Mouse (Mus musculus) heart, embryonic 13.5 days (tissue): ENCODE results near the gene Dip2b. TPM values are rescaled to one million over a fixed set of nuclear protein-coding genes. Genes with fewer than 3 reads are reported as not detected.

Experiments
- ATAC-seq: fragments of 200-750 bp; cut with Nextera tagmentation; 2 replicates; pipeline ENCODE4 v1.8.0; 2017; ENCODE audit warnings: moderate TSS enrichment; ENCODE audit not compliant: insufficient number of reproducible peaks, low FRiP score, low TSS enrichment; ENCODE audit errors: extremely low read depth
- H3K27ac ChIP-seq: fragments of 300-500 bp; sonication (generic); replicated peaks from 2 replicates; pipeline ENCODE4 v1.5.1; 2015; ENCODE audit warnings: moderate library complexity, mild to moderate bottlenecking, inconsistent platforms
- H3K27me3 ChIP-seq: fragments of 300-500 bp; sonication (generic); replicated peaks from 2 replicates; pipeline ENCODE4 v1.6.1; 2015; ENCODE audit warnings: mild to moderate bottlenecking, inconsistent platforms
- H3K36me3 ChIP-seq: fragments of 300-500 bp; sonication (generic); 2 replicates; pipeline ENCODE4 v1.6.1; 2015; ENCODE audit warnings: mild to moderate bottlenecking, inconsistent platforms
- H3K4me1 ChIP-seq: fragments of 300-500 bp; sonication (generic); 2 replicates; pipeline ENCODE4 v1.6.1; 2015; ENCODE audit warnings: inconsistent platforms
- H3K4me2 ChIP-seq: fragments of 300-500 bp; sonication (generic); 2 replicates; pipeline ENCODE4 v1.6.1; 2015; ENCODE audit warnings: inconsistent platforms, mild to moderate bottlenecking, moderate library complexity
- H3K4me3 ChIP-seq: fragments of 300-500 bp; sonication (generic); 2 replicates; pipeline ENCODE4 v1.5.1; 2015; ENCODE audit warnings: moderate library complexity, mild to moderate bottlenecking, inconsistent platforms
- H3K9ac ChIP-seq: fragments of 300-500 bp; sonication (generic); 2 replicates; pipeline ENCODE4 v1.6.1; 2015; ENCODE audit warnings: inconsistent platforms, mild to moderate bottlenecking, moderate library complexity
- H3K9me3 ChIP-seq: fragments of 300-500 bp; sonication (generic); 2 replicates; pipeline ENCODE4 v1.6.1; 2016; ENCODE audit warnings: inconsistent platforms
- WGBS: fragments of 180-500 bp; shearing (Covaris S2); methylation state at CpG from one replicate; pipeline ENCODE4 v1.1.7; 2015; ENCODE audit warnings: mixed read lengths; 5-methylcytosine and 5-hydroxymethylcytosine counted together
- polyA plus RNA-seq: library from polyadenylated mRNA; unstranded; fragments of >200 nt; fragmentation: Nextera tagmentation; extraction: Ambion mirVana; gene quantifications from 2 replicates; pipeline ENCODE4 v1.2.1, GENCODE M21; 2015

Gene Dip2b
- polyA plus RNA-seq, 1 experiment from 2014 or later = 11.3 TPM

DNA sequence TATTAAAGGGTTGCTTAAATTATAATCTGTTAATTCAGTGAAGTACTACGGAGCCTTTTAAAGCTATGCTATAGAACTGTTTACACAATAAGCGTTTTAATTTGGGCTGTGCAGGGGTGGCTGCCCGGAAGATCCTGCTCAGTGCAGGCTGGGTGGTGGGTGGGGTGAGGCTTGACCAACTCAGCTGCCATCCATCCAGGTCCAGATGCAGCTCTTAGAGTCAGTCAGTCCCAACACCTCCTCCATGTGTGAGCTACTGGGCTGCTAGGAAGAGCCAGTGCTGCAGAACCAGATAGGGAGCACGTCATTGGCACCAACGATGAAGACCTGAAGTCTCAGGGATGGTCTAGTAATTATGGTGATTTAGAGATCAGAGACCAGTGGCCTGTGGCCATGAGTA is 101.2 kb downstream of the Dip2b start:
- H3K27ac ChIP-seq = no peak overlapping the region
- no peaks in the 10 kb centered on the region for H3K27me3 ChIP-seq
- no peak overlapping the region for H3K4me3 ChIP-seq
- ATAC-seq = no peak
- peaks cover 3% of the 10 kb centered on the region; the same call in 1 of the 2 replicates for H3K4me1 ChIP-seq
- H3K36me3 ChIP-seq = peaks cover 24% of the 10 kb centered on the region
- no peaks in the 10 kb centered on the region for H3K9me3 ChIP-seq
- WGBS = 89% methylated on average over 5 of the region's 5 CpGs
- no peak overlapping the region for H3K9ac ChIP-seq
- no peak overlapping the region for H3K4me2 ChIP-seq

DNA sequence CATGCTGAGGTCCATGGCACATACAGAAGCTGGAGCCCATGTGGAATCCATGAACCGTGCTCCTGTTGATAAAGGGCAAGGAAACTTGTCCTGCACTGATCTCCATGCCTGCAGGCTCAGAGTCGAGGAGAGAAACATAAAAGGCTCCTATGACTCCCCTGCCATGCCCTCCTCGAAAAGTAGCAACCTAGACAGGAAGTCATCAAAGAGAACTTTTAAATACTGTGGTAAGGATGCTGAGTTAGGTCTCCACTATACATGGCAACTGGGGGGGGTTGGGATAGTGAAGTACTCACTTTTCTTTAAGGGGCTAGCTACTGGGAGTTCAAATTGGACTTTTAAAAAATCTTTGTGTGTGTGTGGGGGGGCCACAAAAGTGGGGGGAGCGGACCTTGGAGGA is 102.0 kb downstream of the Dip2b start:
- H3K4me3 ChIP-seq = no peak overlapping the region
- H3K9ac ChIP-seq = no peak overlapping the region
- H3K36me3 ChIP-seq = peaks cover 19% of the 10 kb centered on the region
- no peaks in the 10 kb centered on the region for H3K9me3 ChIP-seq
- H3K27me3 ChIP-seq = no peaks in the 10 kb centered on the region
- 63% methylated on average over 4 of the region's 4 CpGs for WGBS
- no peak for ATAC-seq
- peaks cover 11% of the 10 kb centered on the region for H3K4me1 ChIP-seq
- no peak overlapping the region for H3K27ac ChIP-seq
- no peak overlapping the region for H3K4me2 ChIP-seq

DNA sequence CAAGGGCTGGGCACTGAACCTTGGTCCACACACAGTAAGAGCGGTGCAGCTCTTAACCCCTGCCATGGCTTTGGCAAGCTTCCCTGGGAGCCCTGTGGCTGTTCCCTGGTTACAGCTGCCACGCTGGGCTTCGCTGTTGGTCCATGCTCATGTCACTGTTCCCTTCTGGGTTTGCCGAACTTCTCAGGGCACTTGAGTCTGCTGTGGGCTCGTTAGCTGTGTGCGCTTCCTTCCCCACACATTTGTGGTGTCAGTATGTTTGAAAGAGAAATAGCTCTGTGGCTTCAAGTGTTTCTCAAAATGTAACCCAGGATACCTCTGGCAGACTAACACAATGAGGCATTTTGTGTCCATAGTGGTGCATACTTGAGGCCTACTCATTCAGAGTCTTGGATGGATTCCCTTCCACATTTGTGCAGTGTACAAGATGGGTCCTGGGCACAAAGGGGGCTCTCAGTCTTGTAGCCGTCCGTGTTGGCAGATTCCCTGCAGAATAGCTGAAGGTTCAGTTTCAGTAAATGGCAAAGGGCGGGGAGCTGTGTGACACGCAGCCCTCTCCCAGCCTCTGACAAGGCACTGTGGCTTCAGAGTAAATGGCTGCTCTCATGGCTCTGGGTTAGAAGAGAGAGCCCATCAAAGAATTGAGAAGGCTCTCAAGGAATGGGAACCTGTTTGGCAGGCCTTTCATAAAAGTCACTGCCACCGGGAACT is 104.8 kb downstream of the Dip2b start:
- Histone ChIP-seq H3K4me1 (peaks cover 33% of the 10 kb centered on the region), H3K27me3 (no peaks in the 10 kb centered on the region), H3K4me2 (no peak overlapping the region), H3K36me3 (peaks cover 4% of the 10 kb centered on the region), H3K9me3 (no peaks in the 10 kb centered on the region), H3K9ac (no peak overlapping the region), H3K4me3 (no peak overlapping the region), H3K27ac (no peak overlapping the region)
- 83% methylated on average over 11 of the region's 11 CpGs for WGBS
- ATAC-seq = no peak

DNA sequence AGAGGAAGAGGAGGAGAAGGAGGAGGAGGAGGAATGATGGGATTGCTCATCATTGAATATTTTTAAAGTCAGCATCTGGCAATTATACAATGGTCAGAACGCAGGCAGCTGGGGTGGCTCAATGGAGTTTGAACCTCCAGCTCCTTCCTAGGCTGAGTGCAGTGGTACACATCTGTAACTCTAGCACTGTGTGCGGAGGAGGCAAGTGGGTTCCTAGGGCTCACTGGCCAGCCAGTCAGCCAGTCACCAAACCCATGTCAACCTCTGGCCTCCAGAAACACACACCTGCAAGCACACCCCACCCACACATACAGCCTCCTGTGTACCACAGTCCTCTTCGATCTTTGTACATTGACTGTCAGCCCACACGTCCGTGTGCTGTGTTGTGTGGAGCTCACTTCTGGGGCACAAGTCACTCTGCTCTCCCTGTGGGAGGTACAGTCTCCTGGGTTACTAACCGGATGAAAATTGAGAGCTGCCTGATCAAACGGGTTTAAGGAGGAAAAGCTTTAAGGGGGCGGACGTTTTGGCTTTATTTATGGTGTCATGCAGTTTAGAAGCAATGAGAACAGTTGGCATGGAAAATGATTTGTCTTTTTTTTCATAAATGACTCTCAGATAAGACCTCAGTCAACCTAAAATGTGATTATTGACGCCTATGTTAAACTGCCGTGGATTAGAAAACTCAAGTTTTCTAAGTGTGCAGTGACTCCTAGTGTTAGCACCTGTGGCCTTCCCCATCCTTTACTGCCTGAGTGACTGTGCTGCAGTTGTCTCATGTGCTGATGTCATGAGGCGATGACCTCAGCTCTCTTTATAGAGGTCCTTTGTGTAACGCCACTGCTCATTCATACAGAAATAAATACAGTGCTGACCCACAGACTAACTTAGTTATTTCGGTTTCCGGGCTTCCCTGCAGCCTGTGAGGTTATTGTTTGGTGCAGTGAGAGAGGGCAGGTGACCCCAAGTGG is 106.7 kb downstream of the Dip2b start:
- ATAC-seq = no peak; the same call in 1 of the 2 replicates
- Histone ChIP-seq H3K27ac (peak overlapping the region; percentile 52), H3K9ac (peak overlapping the region; percentile 56), H3K27me3 (no peaks in the 10 kb centered on the region), H3K4me1 (peaks cover 41% of the 10 kb centered on the region), H3K9me3 (no peaks in the 10 kb centered on the region), H3K4me3 (no peak overlapping the region), H3K36me3 (peaks cover 4% of the 10 kb centered on the region; the same call in 1 of the 2 replicates), H3K4me2 (no peak overlapping the region)
- WGBS = 65% methylated on average over 15 of the region's 15 CpGs

DNA sequence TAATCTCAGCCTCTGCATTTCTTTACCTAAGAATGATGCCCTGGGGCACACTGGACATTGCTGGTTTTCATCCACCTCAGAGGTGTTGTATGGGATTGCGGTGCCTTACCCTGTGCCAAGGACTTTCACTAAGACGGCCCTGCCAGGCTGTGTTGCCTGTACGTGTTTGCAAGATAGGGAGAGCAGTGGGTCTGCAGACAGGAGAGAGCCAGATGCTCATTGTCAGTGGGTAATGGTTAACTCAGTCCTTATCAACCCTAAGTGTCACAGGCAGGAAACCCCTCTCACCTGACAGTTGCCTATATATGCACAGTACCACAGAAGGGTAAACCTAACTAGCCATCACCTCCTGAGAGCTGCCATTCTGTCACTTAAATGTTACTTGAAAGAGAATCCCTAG is 107.5 kb downstream of the Dip2b start:
- Histone ChIP-seq H3K36me3 (peaks cover 4% of the 10 kb centered on the region; the same call in 1 of the 2 replicates), H3K4me1 (peaks cover 49% of the 10 kb centered on the region), H3K4me3 (no peak overlapping the region), H3K27me3 (no peaks in the 10 kb centered on the region), H3K27ac (peak overlapping the region; percentile 52), H3K4me2 (no peak overlapping the region), H3K9ac (peak overlapping the region; percentile 56), H3K9me3 (no peaks in the 10 kb centered on the region)
- no peak for ATAC-seq
- 44% methylated on average over 3 of the region's 3 CpGs for WGBS

DNA sequence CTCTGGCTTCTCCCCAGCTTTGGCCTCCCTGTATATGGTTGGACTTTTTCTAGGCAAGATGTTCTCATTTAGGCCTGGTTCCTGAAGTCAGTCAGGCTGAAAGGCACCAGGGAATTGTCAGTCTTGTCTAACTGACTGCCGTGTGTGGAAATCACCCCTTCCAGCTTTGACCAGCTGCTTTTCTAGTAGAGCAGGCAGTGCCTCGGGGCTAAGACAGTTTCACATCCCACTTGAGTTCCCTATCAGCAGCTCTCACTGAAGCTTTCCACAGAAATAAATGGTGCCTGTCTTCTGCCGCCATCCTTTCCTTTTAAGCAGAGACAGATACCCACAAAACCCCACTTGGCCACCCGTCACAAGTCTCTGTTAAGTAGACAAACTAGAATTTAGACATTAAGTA is 112.1 kb downstream of the Dip2b start:
- Histone ChIP-seq H3K9ac (peak overlapping the region; percentile 56), H3K36me3 (peaks cover 44% of the 10 kb centered on the region), H3K4me2 (no peak overlapping the region), H3K27me3 (no peaks in the 10 kb centered on the region), H3K4me1 (peaks cover 39% of the 10 kb centered on the region), H3K9me3 (no peaks in the 10 kb centered on the region), H3K27ac (0 out of 2 replicates have a peak overlapping the region, but pooled peaks have one; percentile 39), H3K4me3 (no peak overlapping the region)
- no peak for ATAC-seq
- WGBS = 42% methylated on average over 4 of the region's 4 CpGs

DNA sequence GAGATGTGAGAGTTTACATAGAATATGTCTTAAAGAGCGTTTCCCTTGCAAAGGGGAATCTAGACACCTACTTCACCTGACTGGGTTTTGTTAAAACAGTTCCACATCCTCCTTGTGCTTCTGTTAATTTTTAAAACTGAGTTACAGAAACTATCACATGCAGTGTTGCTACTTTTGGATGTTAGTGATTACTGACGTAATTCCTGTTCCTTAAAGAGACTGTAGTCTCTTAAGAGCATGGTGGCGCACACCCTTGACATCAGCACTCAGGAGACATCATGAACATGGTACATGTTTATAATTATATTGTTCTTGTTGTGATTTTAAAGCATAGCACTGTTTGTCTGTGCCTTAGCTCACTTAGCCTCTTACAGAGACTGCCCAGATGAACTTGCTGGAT is 113.9 kb downstream of the Dip2b start:
- H3K36me3 ChIP-seq = peaks cover 61% of the 10 kb centered on the region
- H3K4me2 ChIP-seq = no peak overlapping the region
- no peak overlapping the region for H3K4me3 ChIP-seq
- no peaks in the 10 kb centered on the region for H3K9me3 ChIP-seq
- H3K9ac ChIP-seq = no peak overlapping the region
- WGBS = 85% methylated on average over 3 of the region's 3 CpGs
- no peak for ATAC-seq
- no peak overlapping the region for H3K27ac ChIP-seq
- H3K4me1 ChIP-seq = peaks cover 40% of the 10 kb centered on the region
- H3K27me3 ChIP-seq = no peaks in the 10 kb centered on the region

DNA sequence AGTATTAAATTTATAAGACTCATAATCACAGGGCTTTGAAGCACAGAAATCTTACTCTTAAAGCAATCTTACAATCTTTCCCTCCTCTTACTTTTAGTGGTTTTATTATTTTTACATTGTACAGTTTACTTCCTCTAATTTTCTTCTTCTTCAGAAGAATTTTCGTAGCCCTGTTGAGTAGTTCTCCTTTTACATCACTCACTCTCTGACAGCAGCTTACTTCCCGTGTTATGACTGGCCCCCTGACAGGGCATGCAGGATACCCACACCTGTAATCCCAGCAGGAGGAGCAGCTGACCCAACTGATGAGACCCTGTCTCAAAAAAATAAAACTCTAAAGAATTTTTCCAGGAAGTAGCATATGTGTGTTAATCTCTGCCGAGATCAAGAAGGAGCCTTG is 114.6 kb downstream of the Dip2b start:
- Histone ChIP-seq H3K9ac (no peak overlapping the region), H3K9me3 (no peaks in the 10 kb centered on the region), H3K36me3 (peaks cover 64% of the 10 kb centered on the region), H3K4me3 (no peak overlapping the region), H3K27ac (no peak overlapping the region), H3K4me1 (peaks cover 37% of the 10 kb centered on the region), H3K27me3 (no peaks in the 10 kb centered on the region), H3K4me2 (no peak overlapping the region)
- no peak for ATAC-seq
- WGBS = 70% methylated on average over 3 of the region's 3 CpGs

DNA sequence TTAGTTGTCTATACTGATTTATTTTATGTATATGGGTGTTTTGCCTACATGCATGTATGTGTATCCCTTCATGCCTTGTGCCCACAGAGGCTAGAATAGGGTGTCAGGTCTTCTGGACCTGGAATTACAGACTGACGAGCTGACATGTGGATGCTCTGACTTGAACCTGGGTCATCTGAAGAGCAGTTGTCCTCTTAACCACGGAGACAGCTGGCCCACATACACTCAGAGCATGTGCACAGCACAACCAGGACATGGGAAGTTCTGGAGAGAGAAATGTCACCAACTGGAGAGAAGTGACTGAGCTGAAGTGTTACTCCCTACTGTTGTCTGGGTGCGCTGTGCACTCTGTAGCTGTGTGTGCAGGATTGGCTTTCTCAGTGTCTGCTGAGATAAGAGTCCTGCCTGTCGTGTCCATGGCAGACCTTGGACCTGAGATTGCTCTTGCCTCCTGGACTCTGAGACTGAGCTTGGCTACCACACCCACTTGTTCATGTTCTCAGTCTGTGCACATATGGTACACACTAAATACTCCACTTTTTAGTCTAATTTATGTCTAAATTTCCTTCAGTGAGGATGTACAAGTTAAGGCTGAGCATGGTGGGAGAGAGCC is 117.7 kb downstream of the Dip2b start:
- H3K36me3 ChIP-seq = peaks cover 81% of the 10 kb centered on the region
- no peaks in the 10 kb centered on the region for H3K27me3 ChIP-seq
- H3K4me2 ChIP-seq = no peak overlapping the region
- no peak for ATAC-seq
- H3K27ac ChIP-seq = 0 out of 2 replicates have a peak overlapping the region, but pooled peaks have one; percentile 28
- 65% methylated on average over 4 of the region's 4 CpGs for WGBS
- no peak overlapping the region for H3K9ac ChIP-seq
- no peaks in the 10 kb centered on the region for H3K9me3 ChIP-seq
- peaks cover 29% of the 10 kb centered on the region for H3K4me1 ChIP-seq
- H3K4me3 ChIP-seq = no peak overlapping the region

DNA sequence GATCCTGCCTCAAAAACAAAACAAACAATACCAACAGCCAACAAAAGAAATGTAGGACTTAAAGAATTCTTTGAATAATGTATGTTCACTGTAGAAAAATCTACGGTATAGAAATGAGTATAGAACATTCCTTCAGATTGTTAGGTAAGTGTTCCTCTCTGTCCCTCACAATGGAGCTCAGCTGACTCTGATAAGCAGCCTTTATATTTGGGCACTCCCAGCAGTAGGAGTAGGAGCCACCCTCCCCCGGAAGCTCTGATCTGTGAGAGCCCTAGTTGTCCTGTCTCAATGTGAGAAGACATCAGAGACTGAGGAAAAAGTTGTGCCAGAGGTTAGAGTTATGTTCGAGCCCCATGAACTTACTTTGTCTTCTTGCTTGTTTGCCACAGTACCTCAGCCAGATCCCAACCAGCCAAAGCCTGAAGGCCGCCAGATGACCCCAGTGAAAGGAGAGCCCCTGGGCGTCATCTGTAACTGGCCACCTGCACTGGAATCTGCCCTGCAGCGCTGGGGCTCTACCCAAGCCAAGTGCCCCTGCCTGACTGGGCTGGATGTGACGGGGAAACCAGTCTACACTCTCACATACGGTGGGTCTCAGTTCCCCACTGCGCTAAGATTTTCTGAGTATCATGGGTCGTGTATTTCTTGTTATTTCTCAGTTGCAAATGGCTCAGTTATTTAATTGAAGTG is 118.5 kb downstream of the Dip2b start:
- Histone ChIP-seq H3K27me3 (no peaks in the 10 kb centered on the region), H3K4me2 (no peak overlapping the region), H3K9me3 (no peaks in the 10 kb centered on the region), H3K4me1 (peaks cover 29% of the 10 kb centered on the region), H3K27ac (peak overlapping the region; percentile 32), H3K9ac (no peak overlapping the region), H3K36me3 (peaks cover 81% of the 10 kb centered on the region), H3K4me3 (no peak overlapping the region)
- peak; percentile 31; the same call in 1 of the 2 replicates for ATAC-seq
- 71% methylated on average over 10 of the region's 10 CpGs for WGBS

DNA sequence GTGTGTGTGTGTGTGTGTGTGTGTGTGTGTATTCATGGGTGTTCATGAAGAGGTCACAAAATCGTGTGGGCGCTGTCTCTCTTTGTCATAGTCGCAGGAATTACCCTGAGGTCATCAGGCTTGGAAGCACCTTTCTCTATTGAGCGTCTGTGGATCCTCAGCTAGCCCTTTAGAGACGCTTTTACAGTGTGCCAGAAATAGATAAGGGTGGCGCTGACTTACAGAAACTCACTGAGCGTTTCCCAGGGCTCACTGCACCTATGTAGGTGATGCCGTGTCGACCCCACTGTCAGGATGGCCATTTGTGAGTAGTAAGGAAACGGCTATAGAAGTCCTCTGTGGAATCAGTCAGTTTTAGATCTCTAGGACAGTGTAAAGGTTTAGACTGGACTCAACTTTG is 120.5 kb downstream of the Dip2b start:
- peaks cover 84% of the 10 kb centered on the region for H3K36me3 ChIP-seq
- H3K27ac ChIP-seq = peak overlapping the region; percentile 13; the same call in 1 of the 2 replicates

More for the DNA sequence above, 120.5 kb downstream of the Dip2b start:
- Histone ChIP-seq H3K4me3 (no peak overlapping the region), H3K4me2 (no peak overlapping the region), H3K9me3 (no peaks in the 10 kb centered on the region), H3K4me1 (peaks cover 29% of the 10 kb centered on the region), H3K27me3 (no peaks in the 10 kb centered on the region), H3K9ac (no peak overlapping the region)
- WGBS = 55% methylated on average over 10 of the region's 10 CpGs
- ATAC-seq = no peak
